Mouse (Mus musculus): ENCODE measurements around the gene Lifr.

DNA sequence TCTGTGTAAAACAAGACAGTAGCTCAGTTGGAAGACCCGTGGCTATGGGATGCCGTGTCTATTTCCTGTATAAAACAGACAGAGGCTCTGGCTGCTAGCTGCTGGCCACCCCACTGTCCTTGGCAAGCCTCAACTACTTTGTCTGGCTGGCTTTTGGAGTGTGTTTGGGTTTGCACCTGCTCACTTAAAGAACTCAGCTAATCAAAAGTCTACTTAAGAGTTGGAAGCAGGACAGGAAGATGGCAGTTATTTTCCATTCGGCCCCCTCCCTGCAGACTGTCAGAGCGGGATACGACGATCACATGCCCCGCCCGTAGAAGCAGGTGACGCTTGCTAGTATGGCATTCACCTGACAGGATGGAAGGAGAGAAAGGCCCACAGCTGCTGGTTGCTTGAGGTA lies 54.5 kb downstream of the Lifr start:
- no peak for TF ChIP-seq POLR2A (IDR thresholded peaks at IDR 0.05; ENCODE audit: insufficient read depth, low read depth, low read length)
- no peak for TF ChIP-seq CTCF (IDR thresholded peaks at IDR 0.05)
- peak; percentile 66 for TF ChIP-seq EP300 (IDR thresholded peaks at IDR 0.05; ENCODE audit: insufficient read depth, low read depth, low read length)

Data from heart, adult 2 months (tissue).